Mouse (Mus musculus): ENCODE measurements around the gene Hdac7. TPM values are rescaled to one million over a fixed set of nuclear protein-coding genes. Genes with fewer than 3 reads are reported as not detected.
A peak's percentile ranks its signal among the peaks of the same experiment; 100 is the strongest.

Hdac7 gene
- polyA plus RNA-seq, 1 experiment: 57.5 TPM

DNA sequence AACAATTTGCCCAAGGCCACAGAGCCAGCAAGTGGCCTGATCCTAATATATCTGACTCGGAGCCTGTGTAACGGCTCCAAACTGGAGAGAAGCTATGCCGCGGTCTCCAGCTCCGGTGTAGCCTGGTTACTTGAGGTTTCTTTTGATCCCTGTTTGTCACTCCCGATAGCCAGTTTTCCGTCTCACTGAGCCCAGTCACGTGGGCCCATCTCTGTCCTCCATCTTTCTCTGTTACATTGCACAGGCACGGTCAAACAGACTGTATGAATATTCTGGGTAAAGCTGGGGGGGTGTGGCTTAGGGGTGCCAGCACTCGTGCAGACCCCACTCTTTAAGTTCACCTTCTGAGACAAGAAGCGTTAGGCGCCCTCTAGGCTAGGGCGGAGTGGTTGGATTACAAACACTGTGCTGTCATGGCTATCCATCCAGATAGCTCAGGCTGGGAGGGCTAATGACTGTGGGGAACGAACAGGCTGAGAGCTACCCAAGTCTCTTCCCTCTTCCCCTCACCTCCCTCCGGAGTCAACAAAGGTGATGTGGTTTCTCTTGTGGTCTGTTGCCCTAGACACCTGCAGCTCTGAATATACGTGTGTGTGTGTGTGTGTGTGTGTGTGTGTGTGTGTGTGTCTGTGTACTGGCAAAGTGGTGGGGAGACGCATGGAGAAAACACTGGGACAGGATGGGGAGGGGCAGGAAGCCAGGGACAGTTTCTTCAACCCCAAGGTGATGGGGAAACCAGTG is 8.0 kb downstream of the Hdac7 start:
- DNase-seq (ENCODE audit: extremely low spot score in 1 of 2, low spot score in 1 of 2): no peak

- no peak for DNase-seq (ENCODE audit: extremely low spot score in 1 of 2, low spot score in 1 of 2)
These were observed 11.4 kb downstream of the Hdac7 start for GRCm38 (mm10) chr15:97832764-97833479.

GRCm38 (mm10) chr15:97831987-97832640 is 12.2 kb downstream of the Hdac7 start:
- DNase-seq (ENCODE audit: extremely low spot score in 1 of 2, low spot score in 1 of 2): no peak

- DNase-seq (ENCODE audit: extremely low spot score in 1 of 2, low spot score in 1 of 2): no peak
These were observed 12.9 kb downstream of the Hdac7 start for GRCm38 (mm10) chr15:97831242-97831986.

- no peak for DNase-seq (ENCODE audit: extremely low spot score in 1 of 2, low spot score in 1 of 2)
These were observed 13.5 kb downstream of the Hdac7 start for GRCm38 (mm10) chr15:97830788-97831241.

GRCm38 (mm10) chr15:97830253-97830787 is 14.0 kb downstream of the Hdac7 start:
- DNase-seq (ENCODE audit: extremely low spot score in 1 of 2, low spot score in 1 of 2): no peak

DNA sequence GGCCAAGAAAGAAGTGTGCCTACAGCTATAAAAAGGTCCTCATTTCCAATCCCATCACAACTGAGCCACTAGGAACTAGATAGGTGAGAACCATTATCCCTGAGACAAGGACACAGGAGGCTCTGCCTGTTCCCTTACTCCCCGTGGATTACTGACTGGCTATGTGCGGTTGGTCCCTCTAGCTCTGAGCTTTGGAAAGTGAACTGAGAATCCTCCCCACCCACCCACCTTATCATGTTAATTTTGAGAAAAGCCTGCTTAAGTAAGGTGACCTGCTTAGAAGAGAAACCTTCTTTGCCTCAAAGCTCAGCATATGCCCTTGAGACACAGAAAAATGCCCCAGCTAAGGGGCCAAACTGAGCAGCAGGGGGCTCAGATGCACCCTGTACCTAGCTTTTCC is 14.9 kb downstream of the Hdac7 start:
- DNase-seq (ENCODE audit: extremely low spot score in 1 of 2, low spot score in 1 of 2): no peak

- DNase-seq (ENCODE audit: extremely low spot score in 1 of 2, low spot score in 1 of 2): no peak
These were observed 15.4 kb downstream of the Hdac7 start for GRCm38 (mm10) chr15:97828901-97829338.

DNA sequence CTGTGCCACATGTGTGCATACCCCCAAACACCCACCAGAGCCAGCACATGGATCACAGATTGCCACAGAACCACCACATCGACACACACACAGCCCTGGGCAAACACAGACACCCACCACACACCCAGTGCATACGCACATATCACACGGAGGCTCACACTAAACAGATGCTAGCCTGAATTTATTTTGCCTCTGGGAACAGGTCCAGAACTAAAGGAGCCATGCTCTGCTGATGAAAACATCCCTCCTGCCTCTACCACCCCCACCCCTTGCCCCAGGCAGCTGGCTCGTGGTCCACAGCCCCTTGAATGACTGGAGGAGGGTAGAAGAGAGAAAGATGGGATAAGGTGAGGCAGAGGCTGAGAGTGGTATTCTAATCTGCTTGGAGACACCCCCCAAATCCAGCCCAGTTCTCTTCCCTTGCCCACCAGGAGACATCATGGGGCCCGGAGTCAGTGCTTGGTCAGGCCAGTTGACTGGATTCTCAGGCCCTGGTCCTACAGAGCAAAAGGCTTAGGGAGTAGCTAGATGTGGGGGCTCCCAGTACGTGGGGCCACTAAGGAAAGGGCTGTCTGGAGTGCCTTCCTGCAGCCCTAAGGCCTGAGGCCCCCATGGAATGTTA is 16.0 kb downstream of the Hdac7 start:
- DNase-seq (ENCODE audit: extremely low spot score in 1 of 2, low spot score in 1 of 2): peak; percentile 58 to 83

GRCm38 (mm10) chr15:97827401-97827800 is 16.9 kb downstream of the Hdac7 start:
- DNase-seq (ENCODE audit: extremely low spot score in 1 of 2, low spot score in 1 of 2): no peak

DNA sequence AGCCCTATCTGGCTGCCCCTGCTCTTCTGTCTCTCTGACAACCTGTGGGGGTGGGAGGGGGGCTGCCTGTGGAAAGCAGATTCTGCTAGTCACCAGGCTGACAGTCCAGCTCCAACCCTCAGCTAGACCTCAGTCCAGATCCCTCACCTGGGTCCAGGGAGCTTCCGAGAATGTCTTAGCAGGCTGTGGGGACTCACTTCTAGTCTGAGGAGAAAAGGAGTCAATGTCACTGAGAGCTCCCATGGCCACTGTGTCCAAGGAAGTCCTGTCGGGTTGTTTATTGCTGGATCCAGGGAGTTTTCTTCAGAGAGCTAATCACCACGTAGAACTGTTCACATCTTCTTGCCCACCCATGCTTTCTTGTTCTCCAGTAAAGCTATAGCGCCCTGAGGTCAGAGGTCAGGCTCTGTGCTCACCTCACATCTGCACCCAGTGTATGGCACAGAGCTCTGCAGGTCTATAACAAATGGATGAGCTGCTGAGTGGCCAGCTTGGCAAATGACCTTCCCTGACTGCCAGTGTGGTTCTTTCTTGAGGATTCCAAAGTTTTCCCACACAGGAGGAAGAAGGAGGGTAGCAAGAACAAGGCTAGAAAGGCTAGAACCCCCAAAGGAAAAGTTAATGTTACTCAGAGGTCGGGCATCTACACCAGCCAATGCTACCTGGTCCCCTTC is 17.6 kb downstream of the Hdac7 start:
- no peak for DNase-seq (ENCODE audit: extremely low spot score in 1 of 2, low spot score in 1 of 2)

- DNase-seq (ENCODE audit: extremely low spot score in 1 of 2, low spot score in 1 of 2): no peak
These were observed 18.2 kb downstream of the Hdac7 start for GRCm38 (mm10) chr15:97825941-97826587.

DNA sequence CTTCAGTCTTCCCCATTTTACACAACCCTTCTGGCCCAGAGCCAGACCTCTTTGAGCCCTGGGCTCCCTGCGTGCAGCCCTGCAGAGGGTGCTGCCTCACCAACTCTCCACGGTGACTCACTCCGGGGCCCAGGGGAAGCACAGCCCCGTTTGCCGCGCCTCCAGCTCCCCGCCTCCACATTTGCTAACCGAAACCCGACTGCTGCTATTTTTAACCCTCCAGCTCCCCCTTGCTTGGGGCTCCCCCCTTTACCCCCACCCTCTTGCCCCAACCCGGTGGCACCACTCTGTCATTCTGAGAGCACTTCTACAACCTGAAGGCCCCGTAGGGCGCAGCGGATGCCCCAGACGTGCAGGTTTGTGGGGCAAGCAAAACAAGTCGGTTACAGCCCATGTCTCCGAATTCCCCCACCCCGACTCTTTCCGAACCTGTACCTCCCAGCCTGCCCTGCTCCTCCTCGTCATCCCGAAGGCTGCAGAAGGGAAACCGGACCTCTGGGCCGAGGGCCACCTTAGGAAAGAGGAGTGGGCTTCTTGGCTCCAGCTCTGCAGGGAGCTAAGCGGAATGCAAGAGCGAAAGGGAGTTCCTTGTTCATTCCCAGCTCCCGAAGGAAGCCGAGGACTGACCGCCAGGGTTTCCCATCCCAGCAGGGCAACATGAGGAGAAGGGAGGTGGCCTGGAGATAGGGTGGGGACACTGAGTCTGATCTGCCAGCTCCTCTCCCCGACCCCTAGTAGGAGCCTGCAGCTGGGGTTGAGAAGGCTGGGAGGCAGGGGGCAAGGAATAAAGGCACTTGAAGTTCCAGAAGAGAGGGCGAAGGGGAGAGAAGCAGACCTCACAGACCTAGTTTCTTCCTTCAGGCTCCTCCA is 19.0 kb downstream of the Hdac7 start:
- DNase-seq (ENCODE audit: extremely low spot score in 1 of 2, low spot score in 1 of 2): peak; percentile 76 to 86

DNA sequence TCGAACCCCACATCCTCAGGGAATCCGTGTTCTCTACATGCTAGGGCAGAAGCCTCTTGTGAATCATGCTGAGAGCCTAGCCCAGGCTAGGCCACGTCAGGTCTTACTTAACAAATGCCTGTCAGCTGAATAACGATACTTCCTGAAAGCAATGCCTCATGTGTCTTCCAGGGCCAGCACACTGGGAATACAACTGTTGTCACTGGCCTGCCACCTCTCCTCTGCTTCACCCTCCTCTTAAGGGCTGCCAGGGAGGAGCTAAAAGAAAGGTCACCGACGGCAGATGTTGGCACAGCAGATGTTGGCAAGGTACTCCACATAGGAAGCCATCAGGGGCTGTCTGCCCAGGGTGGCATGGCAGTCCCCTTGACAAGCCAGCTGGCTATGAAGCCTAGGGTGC is 20.3 kb downstream of the Hdac7 start:
- DNase-seq (ENCODE audit: extremely low spot score in 1 of 2, low spot score in 1 of 2): no peak

GRCm38 (mm10) chr15:97823479-97823878 is 20.8 kb downstream of the Hdac7 start:
- no peak for DNase-seq (ENCODE audit: extremely low spot score in 1 of 2, low spot score in 1 of 2)

DNA sequence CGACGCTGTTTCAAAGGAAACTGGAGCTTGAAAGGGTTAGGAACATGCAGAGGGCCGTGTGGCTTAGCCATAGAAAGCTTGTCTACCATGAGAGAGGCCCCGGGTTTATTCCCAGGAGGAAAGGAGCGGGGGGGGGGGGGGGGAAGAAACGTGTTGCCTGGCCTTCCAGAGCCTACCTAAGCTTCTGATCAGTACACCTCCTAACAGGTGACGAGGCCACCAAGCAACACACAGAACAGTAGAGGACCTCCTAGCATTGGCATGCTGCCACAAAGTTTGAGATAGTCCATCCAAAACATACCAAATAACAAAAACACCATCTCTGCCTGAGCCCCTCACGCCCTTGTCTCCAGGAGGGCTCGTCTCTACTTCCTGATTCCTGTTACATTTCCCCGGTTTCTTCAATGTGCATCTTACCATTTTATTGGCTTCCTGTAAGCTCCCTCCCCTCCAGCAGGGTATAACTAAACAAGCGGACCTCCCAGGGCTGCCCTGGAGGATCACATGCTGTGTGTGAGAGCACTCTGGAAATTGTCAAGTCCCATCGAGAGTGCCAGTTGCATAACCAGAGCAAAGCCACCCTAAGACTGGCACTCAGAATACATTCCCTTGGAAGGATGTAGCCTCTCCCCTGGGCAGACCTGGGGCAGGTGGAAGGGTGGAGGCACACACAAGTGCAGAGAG is 21.6 kb downstream of the Hdac7 start:
- DNase-seq (ENCODE audit: extremely low spot score in 1 of 2, low spot score in 1 of 2): no peak

- no peak for DNase-seq (ENCODE audit: extremely low spot score in 1 of 2, low spot score in 1 of 2)
These were observed 22.3 kb downstream of the Hdac7 start for GRCm38 (mm10) chr15:97821983-97822363.

Data from frontal cortex, adult 2 months (tissue).